Mouse (Mus musculus): ENCODE measurements around the gene Pde4d. TPM values are rescaled to one million over a fixed set of nuclear protein-coding genes. Genes with fewer than 3 reads are reported as not detected.

Pde4d gene
- polyA plus RNA-seq, 2 experiments = 11.7 to 17.3 TPM

GRCm38 (mm10) chr13:109312542-109312941, 862.8 kb downstream of the Pde4d start:
- no peaks in the 10 kb centered on the region for H3K36me3 ChIP-seq (ENCODE audit: control insufficient read depth, insufficient read depth, low read length)
- no peak for DNase-seq (ENCODE audit: low spot score)
- WGBS = 23% methylated on average over 7 of the region's 7 CpGs
- H3K9ac ChIP-seq (ENCODE audit: low read depth, low read length, severe bottlenecking) = no peak overlapping the region
- no peak overlapping the region for H3K4me3 ChIP-seq (replicated peaks; ENCODE audit: low read length)
- no peaks in the 10 kb centered on the region for H3K9me3 ChIP-seq (ENCODE audit: control insufficient read depth, low read length)
- H3K4me2 ChIP-seq (replicated peaks; ENCODE audit: low read depth, low read length, severe bottlenecking) = no peak overlapping the region
- H3K27ac ChIP-seq (replicated peaks; ENCODE audit: low read depth, low read length) = no peak overlapping the region
- TF ChIP-seq POLR2A (IDR thresholded peaks at IDR 0.05; ENCODE audit: borderline replicate concordance, extremely low read depth, insufficient read depth, insufficient read length) = no peak
- ATAC-seq (ENCODE audit: low FRiP score, low read depth) = no peak
- no peaks in the 10 kb centered on the region for H3K4me1 ChIP-seq (ENCODE audit: control insufficient read depth, insufficient read depth, low read length)
- H3K27me3 ChIP-seq (ENCODE audit: control insufficient read depth, insufficient read depth, low read length) = no peaks in the 10 kb centered on the region

GRCm38 (mm10) chr13:109315608-109316007, 865.9 kb downstream of the Pde4d start:
- no peaks in the 10 kb centered on the region for H3K9me3 ChIP-seq (ENCODE audit: control insufficient read depth, low read length)
- H3K27ac ChIP-seq (replicated peaks; ENCODE audit: low read depth, low read length) = no peak overlapping the region
- H3K4me3 ChIP-seq (replicated peaks; ENCODE audit: low read length) = no peak overlapping the region
- no peak overlapping the region for H3K9ac ChIP-seq (ENCODE audit: low read depth, low read length, severe bottlenecking)
- H3K4me2 ChIP-seq (replicated peaks; ENCODE audit: low read depth, low read length, severe bottlenecking) = no peak overlapping the region
- no peak for DNase-seq (ENCODE audit: low spot score)
- ATAC-seq (ENCODE audit: low FRiP score, low read depth) = no peak
- no peak for TF ChIP-seq POLR2A (IDR thresholded peaks at IDR 0.05; ENCODE audit: borderline replicate concordance, extremely low read depth, insufficient read depth, insufficient read length)
- no peaks in the 10 kb centered on the region for H3K4me1 ChIP-seq (ENCODE audit: control insufficient read depth, insufficient read depth, low read length)
- H3K36me3 ChIP-seq (ENCODE audit: control insufficient read depth, insufficient read depth, low read length) = no peaks in the 10 kb centered on the region
- WGBS = 80% methylated on average over 9 of the region's 9 CpGs
- H3K27me3 ChIP-seq (ENCODE audit: control insufficient read depth, insufficient read depth, low read length) = no peaks in the 10 kb centered on the region

- Histone ChIP-seq H3K4me3 (replicated peaks; ENCODE audit: low read length) (no peak overlapping the region), H3K9me3 (ENCODE audit: control insufficient read depth, low read length) (no peaks in the 10 kb centered on the region), H3K9ac (ENCODE audit: low read depth, low read length, severe bottlenecking) (no peak overlapping the region), H3K4me1 (ENCODE audit: control insufficient read depth, insufficient read depth, low read length) (no peaks in the 10 kb centered on the region), H3K27ac (replicated peaks; ENCODE audit: low read depth, low read length) (no peak overlapping the region), H3K4me2 (replicated peaks; ENCODE audit: low read depth, low read length, severe bottlenecking) (no peak overlapping the region), H3K36me3 (ENCODE audit: control insufficient read depth, insufficient read depth, low read length) (no peaks in the 10 kb centered on the region), H3K27me3 (ENCODE audit: control insufficient read depth, insufficient read depth, low read length) (no peaks in the 10 kb centered on the region)
- DNase-seq (ENCODE audit: low spot score) (no peak), ATAC-seq (ENCODE audit: low FRiP score, low read depth) (no peak)
- TF ChIP-seq POLR2A (IDR thresholded peaks at IDR 0.05; ENCODE audit: borderline replicate concordance, extremely low read depth, insufficient read depth, insufficient read length) = no peak
- 93% methylated on average over 2 of the region's 2 CpGs for WGBS
Measured at GRCm38 (mm10) chr13:109317644-109318043, 867.9 kb downstream of the Pde4d start.

GRCm38 (mm10) chr13:109318434-109318998, 868.8 kb downstream of the Pde4d start:
- no peaks in the 10 kb centered on the region for H3K9me3 ChIP-seq (ENCODE audit: control insufficient read depth, low read length)
- H3K4me2 ChIP-seq (replicated peaks; ENCODE audit: low read depth, low read length, severe bottlenecking) = no peak overlapping the region
- no peak overlapping the region for H3K9ac ChIP-seq (ENCODE audit: low read depth, low read length, severe bottlenecking)
- H3K4me3 ChIP-seq (replicated peaks; ENCODE audit: low read length) = no peak overlapping the region
- ATAC-seq (ENCODE audit: low FRiP score, low read depth) (no peak), DNase-seq (ENCODE audit: low spot score) (no peak)
- no peak overlapping the region for H3K27ac ChIP-seq (replicated peaks; ENCODE audit: low read depth, low read length)
- no peaks in the 10 kb centered on the region; the same call in 1 of the 2 replicates for H3K4me1 ChIP-seq (ENCODE audit: control insufficient read depth, insufficient read depth, low read length)
- H3K27me3 ChIP-seq (ENCODE audit: control insufficient read depth, insufficient read depth, low read length) = no peaks in the 10 kb centered on the region
- WGBS = 76% methylated on average over 3 of the region's 3 CpGs
- TF ChIP-seq POLR2A (IDR thresholded peaks at IDR 0.05; ENCODE audit: borderline replicate concordance, extremely low read depth, insufficient read depth, insufficient read length) = no peak
- H3K36me3 ChIP-seq (ENCODE audit: control insufficient read depth, insufficient read depth, low read length) = no peaks in the 10 kb centered on the region

- H3K4me1 ChIP-seq (ENCODE audit: control insufficient read depth, insufficient read depth, low read length) = no peaks in the 10 kb centered on the region; the same call in 1 of the 2 replicates
- H3K9ac ChIP-seq (ENCODE audit: low read depth, low read length, severe bottlenecking) = no peak overlapping the region
- H3K36me3 ChIP-seq (ENCODE audit: control insufficient read depth, insufficient read depth, low read length) = no peaks in the 10 kb centered on the region
- no peak overlapping the region for H3K4me3 ChIP-seq (replicated peaks; ENCODE audit: low read length)
- TF ChIP-seq POLR2A (IDR thresholded peaks at IDR 0.05; ENCODE audit: borderline replicate concordance, extremely low read depth, insufficient read depth, insufficient read length) = no peak
- H3K4me2 ChIP-seq (replicated peaks; ENCODE audit: low read depth, low read length, severe bottlenecking) = no peak overlapping the region
- H3K27ac ChIP-seq (replicated peaks; ENCODE audit: low read depth, low read length) = no peak overlapping the region
- 87% methylated on average over 5 of the region's 5 CpGs for WGBS
- no peaks in the 10 kb centered on the region for H3K27me3 ChIP-seq (ENCODE audit: control insufficient read depth, insufficient read depth, low read length)
- DNase-seq (ENCODE audit: low spot score) (no peak), ATAC-seq (ENCODE audit: low FRiP score, low read depth) (no peak)
- H3K9me3 ChIP-seq (ENCODE audit: control insufficient read depth, low read length) = no peaks in the 10 kb centered on the region
Measured at GRCm38 (mm10) chr13:109326061-109326460, 876.3 kb downstream of the Pde4d start.

Data from limb, embryonic 14.5 days (tissue).